Mouse (Mus musculus): ENCODE results near the gene Med27.

The Med27 gene

GRCm38 (mm10) chr2:29346629-29347271 lies at the start of gene Med27:
Med27 (plus strand) TSS chr2:29346819.
- peak; percentile 97 for DNase-seq

- DNase-seq, result peak; percentile 33
Measured at GRCm38 (mm10) chr2:29309966-29310365, 36.7 kb upstream of the Med27 start.

GRCm38 (mm10) chr2:29312058-29312457 lies 34.6 kb upstream of the Med27 start:
- DNase-seq, result no peak

GRCm38 (mm10) chr2:29317906-29318470 lies 28.6 kb upstream of the Med27 start:
- DNase-seq, result no peak

GRCm38 (mm10) chr2:29318596-29318995 lies 28.0 kb upstream of the Med27 start:
- DNase-seq, result no peak

GRCm38 (mm10) chr2:29320229-29320751 lies 26.3 kb upstream of the Med27 start:
- DNase-seq, result no peak

GRCm38 (mm10) chr2:29320780-29321179 lies 25.8 kb upstream of the Med27 start:
- no peak for DNase-seq

GRCm38 (mm10) chr2:29324456-29324855 lies 22.2 kb upstream of the Med27 start:
- DNase-seq, result no peak

GRCm38 (mm10) chr2:29330471-29330870 lies 16.1 kb upstream of the Med27 start:
- no peak for DNase-seq

GRCm38 (mm10) chr2:29338396-29338795 lies 8.2 kb upstream of the Med27 start:
- no peak for DNase-seq

GRCm38 (mm10) chr2:29358696-29359375 lies 12.2 kb downstream of the Med27 start:
- DNase-seq, result no peak

GRCm38 (mm10) chr2:29360956-29361355 lies 14.3 kb downstream of the Med27 start:
- no peak for DNase-seq

- no peak for DNase-seq
Measured at GRCm38 (mm10) chr2:29365000-29365695, 18.5 kb downstream of the Med27 start.

- DNase-seq, result peak; percentile 21
Measured at GRCm38 (mm10) chr2:29368730-29369129, 22.1 kb downstream of the Med27 start.

- DNase-seq, result no peak
Measured at GRCm38 (mm10) chr2:29372176-29372575, 25.6 kb downstream of the Med27 start.

- no peak for DNase-seq
Measured at GRCm38 (mm10) chr2:29381683-29382082, 35.1 kb downstream of the Med27 start.

- DNase-seq, result no peak
Measured at GRCm38 (mm10) chr2:29382583-29382982, 36.0 kb downstream of the Med27 start.

- DNase-seq, result no peak
Measured at GRCm38 (mm10) chr2:29383133-29383532, 36.5 kb downstream of the Med27 start.

- no peak for DNase-seq
Measured at GRCm38 (mm10) chr2:29385405-29385804, 38.8 kb downstream of the Med27 start.

- DNase-seq, result no peak
Measured at GRCm38 (mm10) chr2:29387268-29387667, 40.6 kb downstream of the Med27 start.

GRCm38 (mm10) chr2:29388937-29389336 lies 42.3 kb downstream of the Med27 start:
- DNase-seq, result no peak

- no peak for DNase-seq
Measured at GRCm38 (mm10) chr2:29391086-29391485, 44.5 kb downstream of the Med27 start.

GRCm38 (mm10) chr2:29391996-29392395 lies 45.4 kb downstream of the Med27 start:
- DNase-seq, result no peak
